ENCODE assay signal across 21 mouse cellular contexts in genomic region chr10:80613821-80614220, GRCm38 (mm10). TPM values are rescaled to one million over a fixed set of nuclear protein-coding genes. Genes with fewer than 3 reads are reported as not detected.
DNase-seq lines count a peak whose midpoint lies in the region; ATAC-seq and TF ChIP-seq lines count a peak whose summit lies in the region.
"Had no signal": no experiment of that assay in that cellular context is flagged by ENCODE, and none has a peak within 500 bp of the region (broad histone marks: within the 10 kb centered on the region; RNA-seq: fewer than 3 reads in every experiment).

No protein-coding gene starts in this region.

- 72% methylated on average over 3 of the region's 3 CpGs for WGBS in kidney, adult 2 months
- WGBS in liver, postnatal 0 days (ENCODE audit: insufficient replicate concordance): 82% methylated on average over 3 of the region's 3 CpGs

- no peak overlapping the region for H3K4me3 ChIP-seq in kidney, adult 2 months (ENCODE audit: insufficient read depth, low read depth, low read length)
- H3K4me3 ChIP-seq in liver, postnatal 0 days (ENCODE audit: low read depth, low read length): no peak overlapping the region
- H3K4me3 ChIP-seq in E14TG2a.4 (replicated peaks; ENCODE audit: low read length): no peak overlapping the region
- H3K4me3 ChIP-seq: forebrain, embryonic 10.5 days; forebrain, embryonic 13.5 days; gastrocnemius, adult 2 months; hindbrain, embryonic 12.5 days; hindbrain, embryonic 15.5 days had no signal

- ATAC-seq in liver, postnatal 0 days: no peak
- ATAC-seq in monocyte, adult 5-6 weeks (replicated peaks; ENCODE audit: insufficient number of reproducible peaks, low FRiP score, low TSS enrichment, poor library complexity, severe bottlenecking): no peak
- ATAC-seq in activated CD4-positive, CD25-positive, alpha-beta regulatory T cell, adult 4 months: no peak
- ATAC-seq: forebrain, embryonic 13.5 days; forebrain, embryonic 16.5 days had no signal

- H3K4me2 ChIP-seq in liver, postnatal 0 days (ENCODE audit: low read depth, low read length): no peak overlapping the region
- H3K4me2 ChIP-seq: forebrain, embryonic 13.5 days; heart, embryonic 11.5 days; hindbrain, embryonic 12.5 days; hindbrain, embryonic 15.5 days had no signal

- H3K27ac ChIP-seq in kidney, adult 2 months (ENCODE audit: insufficient read depth, low read depth, low read length): 0 out of 2 replicates have a peak overlapping the region, but pooled peaks have one; percentile 4
- no peak overlapping the region for H3K27ac ChIP-seq in liver, postnatal 0 days (ENCODE audit: low read depth)
- H3K27ac ChIP-seq: forebrain, embryonic 10.5 days; forebrain, embryonic 13.5 days; hindbrain, embryonic 12.5 days; hindbrain, embryonic 15.5 days had no signal

- TF ChIP-seq POLR2A in kidney, adult 2 months (IDR thresholded peaks at IDR 0.05; ENCODE audit: low read depth, low read length): no peak

- no peaks in the 10 kb centered on the region for H3K9me3 ChIP-seq in liver, postnatal 0 days (ENCODE audit: low read length)
- H3K9me3 ChIP-seq in E14TG2a.4 (ENCODE audit: low read length): no peaks in the 10 kb centered on the region
- H3K9me3 ChIP-seq: forebrain, embryonic 10.5 days; forebrain, embryonic 13.5 days; hindbrain, embryonic 12.5 days; hindbrain, embryonic 15.5 days had no signal

- no peak overlapping the region for H3K9ac ChIP-seq in liver, postnatal 0 days (replicated peaks)
- H3K9ac ChIP-seq: hindbrain, embryonic 12.5 days; hindbrain, embryonic 15.5 days had no signal

- no peaks in the 10 kb centered on the region for H3K36me3 ChIP-seq in kidney, adult 2 months (ENCODE audit: control insufficient read depth, insufficient read depth, low read length)
- peaks cover 29% of the 10 kb centered on the region for H3K36me3 ChIP-seq in liver, postnatal 0 days (replicated peaks; ENCODE audit: insufficient read depth, low read length)
- H3K36me3 ChIP-seq in E14TG2a.4 (ENCODE audit: insufficient read depth, low read length): peaks cover 82% of the 10 kb centered on the region

- no peak for TF ChIP-seq EP300 in liver, postnatal 0 days (IDR thresholded peaks at IDR 0.05; ENCODE audit: low read depth)

- H3K27me3 ChIP-seq in kidney, adult 2 months (replicated peaks; ENCODE audit: control insufficient read depth, insufficient read depth, low read length): no peaks in the 10 kb centered on the region
- no peaks in the 10 kb centered on the region for H3K27me3 ChIP-seq in liver, postnatal 0 days (ENCODE audit: insufficient read depth, low read length)
- H3K27me3 ChIP-seq in E14TG2a.4 (ENCODE audit: insufficient read depth, low read length): no peaks in the 10 kb centered on the region
- H3K27me3 ChIP-seq: forebrain, embryonic 13.5 days; hindbrain, embryonic 12.5 days; hindbrain, embryonic 15.5 days had no signal

- H3K4me1 ChIP-seq in kidney, adult 2 months (ENCODE audit: control insufficient read depth, insufficient read depth, low read length): no peaks in the 10 kb centered on the region
- peaks cover 6% of the 10 kb centered on the region; the same call in 1 of the 2 replicates for H3K4me1 ChIP-seq in liver, postnatal 0 days (ENCODE audit: insufficient read depth)
- peaks cover 61% of the 10 kb centered on the region for H3K4me1 ChIP-seq in E14TG2a.4 (replicated peaks; ENCODE audit: low read depth, low read length)
- H3K4me1 ChIP-seq: forebrain, embryonic 13.5 days; hindbrain, embryonic 12.5 days; hindbrain, embryonic 15.5 days had no signal

- 0 out of 2 replicates have a peak, but pooled peaks have one; percentile 24 for TF ChIP-seq CTCF in kidney, adult 2 months (conservative IDR thresholded peaks at IDR 0.05; ENCODE audit: insufficient read depth, insufficient read length, low read depth, low read length)
- TF ChIP-seq CTCF in liver, postnatal 0 days (IDR thresholded peaks at IDR 0.05; ENCODE audit: low read depth): 0 out of 2 replicates have a peak, but pooled peaks have one; percentile 10
- TF ChIP-seq CTCF in E14TG2a.4 (conservative IDR thresholded peaks at IDR 0.05; ENCODE audit: low read length): peak; percentile 19; the same call in 1 of the 2 replicates

- no peak for DNase-seq in kidney, adult 2 months
- DNase-seq in kidney, postnatal 4 days: no peak
- no peak for DNase-seq in liver, postnatal 0 days
- DNase-seq in liver (no peak), R1 (ENCODE audit: low read depth, low spot score) (peak; percentile 70)
- DNase-seq: adrenal gland, adult 8-10 months; adrenal gland, postnatal 25 days; cerebellum, adult 11-12 months; cerebellum, adult 8-10 months; gastrocnemius, adult 2 months; gastrocnemius, postnatal 14 days had no signal

RNA-seq across cellular contexts. Expression of gene Gm49322, which starts 8.0 kb away (rescaled TPM):
- 0.91 and 1.6 TPM in 2 replicates for polyA plus RNA-seq in kidney, adult 2 months (2012; rRNA removed)
- polyA plus RNA-seq in liver, postnatal 0 days (2015; fragmentation: Nextera tagmentation; extraction: Ambion mirVana): 0.20 and 0.52 TPM in 2 replicates
- 0.78 to 1.0 TPM in 2 of 3 replicates, not detected in the other for total RNA-seq in monocyte, adult 5-6 weeks (2017)
- polyA plus RNA-seq in activated CD4-positive, CD25-positive, alpha-beta regulatory T cell, adult 4 months (2017; shearing (Covaris generic)): 10 to 100 TPM in 1 of 2 experiments, 1 to 10 TPM in 1; 9.5 to 11.5 TPM

RNA-seq across cellular contexts. Expression of gene Csnk1g2, which starts 8.8 kb away (rescaled TPM):
- 166 and 193 TPM in 2 replicates for polyA plus RNA-seq in kidney, adult 2 months (2012; rRNA removed)
- polyA plus RNA-seq in liver, postnatal 0 days (2015; fragmentation: Nextera tagmentation; extraction: Ambion mirVana): 41.4 and 45.8 TPM in 2 replicates
- total RNA-seq in monocyte, adult 5-6 weeks (2017): 174 to 193 TPM (median 192 TPM) in 3 replicates
- 10 to 100 TPM; 13.3 to 16.1 TPM for polyA plus RNA-seq in activated CD4-positive, CD25-positive, alpha-beta regulatory T cell, adult 4 months (2017; shearing (Covaris generic))

RNA-seq across cellular contexts. Expression of gene Adat3, which starts 11.1 kb away (rescaled TPM):
- polyA plus RNA-seq in kidney, adult 2 months (2012; rRNA removed): 3.4 and 4.4 TPM in 2 replicates
- 2.1 and 2.6 TPM in 2 replicates for polyA plus RNA-seq in liver, postnatal 0 days (2015; fragmentation: Nextera tagmentation; extraction: Ambion mirVana)
- 1.8 TPM in 1 of 3 replicates, not detected in the others for total RNA-seq in monocyte, adult 5-6 weeks (2017)
- polyA plus RNA-seq in activated CD4-positive, CD25-positive, alpha-beta regulatory T cell, adult 4 months (2017; shearing (Covaris generic)): 1 to 10 TPM; 2.5 to 3.7 TPM
- total RNA-seq: hematopoietic stem cell, adult 5-6 weeks had no signal

RNA-seq across cellular contexts. Expression of gene Scamp4, which starts 11.1 kb away (rescaled TPM):
- polyA plus RNA-seq in kidney, adult 2 months (2012; rRNA removed): 96.0 and 98.2 TPM in 2 replicates
- 27.5 and 29.2 TPM in 2 replicates for polyA plus RNA-seq in liver, postnatal 0 days (2015; fragmentation: Nextera tagmentation; extraction: Ambion mirVana)
- 6.0 to 11.2 TPM (median 7.9 TPM) in 3 replicates for total RNA-seq in monocyte, adult 5-6 weeks (2017)
- polyA plus RNA-seq in activated CD4-positive, CD25-positive, alpha-beta regulatory T cell, adult 4 months (2017; shearing (Covaris generic)): 100 to 1,000 TPM; 104 to 107 TPM

RNA-seq across cellular contexts. Expression of gene Abhd17a, which starts 23.7 kb away (rescaled TPM):
- 175 and 221 TPM in 2 replicates for polyA plus RNA-seq in kidney, adult 2 months (2012; rRNA removed)
- 50.2 and 59.3 TPM in 2 replicates for polyA plus RNA-seq in liver, postnatal 0 days (2015; fragmentation: Nextera tagmentation; extraction: Ambion mirVana)
- total RNA-seq in monocyte, adult 5-6 weeks (2017): 15.2 to 20.8 TPM (median 17.0 TPM) in 3 replicates
- 10 to 100 TPM in 1 of 2 experiments, 1 to 10 TPM in 1; 9.4 to 11.8 TPM for polyA plus RNA-seq in activated CD4-positive, CD25-positive, alpha-beta regulatory T cell, adult 4 months (2017; shearing (Covaris generic))
